Mouse (Mus musculus) liver, postnatal 0 days (tissue): ENCODE data around the gene Mrps18a. TPM values are rescaled to one million over a fixed set of nuclear protein-coding genes. Genes with fewer than 3 reads are reported as not detected.

Experiments used
- ATAC-seq: fragments of 200-750 bp; cut with Nextera tagmentation; 2 replicates; pipeline ENCODE4 v1.8.0; 2017; ENCODE audit warnings: mild to moderate bottlenecking, moderate library complexity
- DNase-seq: peaks from one replicate; pipeline ENCODE4 v3.0.0-alpha.2; 2016
- H3K27ac ChIP-seq: fragments of 300-500 bp; sonication (generic); 2 replicates; pipeline ENCODE4 v1.5.1; 2014; ENCODE audit warnings: antibody characterized with exemption, moderate library complexity, mild to moderate bottlenecking, low read depth
- H3K27me3 ChIP-seq: fragments of 300-500 bp; sonication (generic); 2 replicates; pipeline ENCODE4 v1.6.1; 2014; ENCODE audit warnings: low read length, control low read depth, mixed read lengths; ENCODE audit not compliant: insufficient read depth
- H3K36me3 ChIP-seq: fragments of 300-500 bp; sonication (generic); replicated peaks from 2 replicates; pipeline ENCODE4 v1.6.1; 2014; ENCODE audit warnings: mild to moderate bottlenecking, control low read depth, low read length, moderate library complexity, mixed read lengths; ENCODE audit not compliant: insufficient read depth
- H3K4me1 ChIP-seq: fragments of 300-500 bp; sonication (generic); 2 replicates; pipeline ENCODE4 v1.6.1; 2014; ENCODE audit warnings: antibody characterized with exemption, mild to moderate bottlenecking, control low read depth; ENCODE audit not compliant: insufficient read depth
- H3K4me2 ChIP-seq: fragments of 300-500 bp; sonication (generic); 2 replicates; pipeline ENCODE4 v1.6.1; 2014; ENCODE audit warnings: low read depth, mild to moderate bottlenecking, low read length, moderate library complexity, mixed read lengths
- H3K4me3 ChIP-seq: fragments of 300-500 bp; sonication (generic); 2 replicates; pipeline ENCODE4 v1.5.1; 2014; ENCODE audit warnings: low read depth, low read length
- H3K9ac ChIP-seq: fragments of 300-500 bp; sonication (generic); replicated peaks from 2 replicates; pipeline ENCODE4 v1.6.1; 2014; ENCODE audit warnings: mild to moderate bottlenecking, moderate library complexity
- H3K9me3 ChIP-seq: fragments of 300-500 bp; sonication (generic); 2 replicates; pipeline ENCODE4 v1.6.1; 2016; ENCODE audit warnings: mild to moderate bottlenecking, control low read depth, low read length, mixed read lengths
- CTCF ChIP-seq: sonication (generic); IDR thresholded peaks from 2 replicates; pipeline ENCODE4 v1.5.1; 2016; ENCODE audit warnings: antibody characterized with exemption, low read depth
- EP300 ChIP-seq: IDR thresholded peaks from 2 replicates; pipeline ENCODE4 v1.6.1; 2016; ENCODE audit warnings: antibody characterized with exemption, low read depth, mild to moderate bottlenecking
- WGBS: fragments of 180-500 bp; shearing (Covaris S2); extraction: QIAGEN DNeasy Blood & Tissue Kit; methylation state at CpG from one replicate; pipeline ENCODE4 v1.1.7; 2014; ENCODE audit not compliant: insufficient replicate concordance; 5-methylcytosine and 5-hydroxymethylcytosine counted together
- polyA plus RNA-seq: library from polyadenylated mRNA; unstranded; fragments of >200 nt; fragmentation: Nextera tagmentation; extraction: Ambion mirVana; gene quantifications from 2 replicates; pipeline ENCODE4 v1.2.1, GENCODE M21; 2015

Mrps18a gene
- polyA plus RNA-seq, 1 experiment from 2014 or later, result 55.6 TPM

DNA sequence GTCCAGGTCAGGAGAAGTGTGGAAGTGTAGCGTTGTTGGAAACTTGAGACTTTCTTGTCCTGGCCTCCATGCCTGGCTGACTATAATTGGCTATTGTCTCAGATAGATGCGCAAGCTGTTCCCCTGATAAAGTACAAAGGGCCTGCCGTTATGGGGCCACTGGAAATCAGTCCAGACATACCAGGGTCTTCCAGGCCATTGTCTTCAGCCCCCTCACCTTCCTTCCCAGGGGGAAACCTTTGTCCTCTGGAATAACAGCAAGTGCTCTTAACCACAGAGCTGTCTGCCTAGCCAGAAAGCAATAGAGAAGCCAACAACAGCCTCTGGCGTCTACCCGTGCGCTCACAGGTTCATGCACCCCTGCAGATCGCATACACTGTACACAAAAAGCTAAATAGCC is 30.4 kb upstream of the Mrps18a start:
- no peak for TF ChIP-seq CTCF
- no peak for TF ChIP-seq EP300
- Histone ChIP-seq H3K9me3 (peaks cover 2% of the 10 kb centered on the region; the same call in 1 of the 2 replicates), H3K36me3 (no peaks in the 10 kb centered on the region), H3K27me3 (no peaks in the 10 kb centered on the region), H3K27ac (no peak overlapping the region), H3K4me3 (no peak overlapping the region), H3K4me1 (peaks cover 9% of the 10 kb centered on the region), H3K4me2 (no peak overlapping the region), H3K9ac (no peak overlapping the region)
- 80% methylated on average over 7 of the region's 7 CpGs for WGBS
- no peak for DNase-seq
- no peak for ATAC-seq

DNA sequence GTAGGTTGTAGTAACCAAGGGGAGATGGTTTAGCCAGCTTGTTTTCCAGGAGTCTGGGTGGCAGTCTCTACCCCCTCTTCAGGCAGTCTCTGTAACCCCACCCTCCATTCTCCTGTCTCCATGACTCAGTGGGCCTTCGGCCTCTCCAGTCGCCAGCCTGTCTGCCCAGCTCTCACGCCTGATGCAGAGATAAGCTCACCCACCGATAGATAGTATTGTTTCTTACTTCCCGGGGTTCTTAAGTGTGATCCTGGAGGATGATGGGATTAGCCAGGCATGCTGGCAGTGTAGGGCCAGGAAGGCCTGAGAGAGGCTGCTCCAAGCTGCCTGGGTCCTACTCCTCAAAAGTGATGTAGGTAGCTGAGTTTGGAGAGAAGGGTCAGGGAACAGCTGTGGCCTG is 29.7 kb upstream of the Mrps18a start:
- 58% methylated on average over 5 of the region's 5 CpGs for WGBS

DNA sequence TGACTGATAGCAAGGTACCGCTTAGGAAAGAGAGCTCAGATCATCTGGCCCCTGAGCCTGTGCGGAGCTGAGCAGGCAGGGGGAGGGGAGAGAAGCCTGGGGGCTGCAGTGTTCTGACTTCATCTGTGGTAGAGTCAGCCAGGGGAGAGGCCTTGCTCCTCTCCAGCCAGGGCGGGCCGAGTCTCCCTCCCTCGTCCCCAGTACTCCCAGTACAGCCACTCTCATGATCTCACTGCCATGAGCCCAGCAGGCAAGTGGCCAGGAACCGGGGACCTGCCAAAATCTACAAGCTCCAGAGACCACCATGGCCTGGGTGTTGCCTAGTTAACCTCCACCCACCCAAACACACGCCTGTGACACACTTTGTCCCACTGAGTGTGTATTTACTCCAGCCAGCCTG is 29.1 kb upstream of the Mrps18a start:
- DNase-seq (no peak), ATAC-seq (no peak)
- Histone ChIP-seq H3K4me1 (peaks cover 11% of the 10 kb centered on the region), H3K4me3 (no peak overlapping the region), H3K36me3 (no peaks in the 10 kb centered on the region), H3K4me2 (no peak overlapping the region), H3K27me3 (no peaks in the 10 kb centered on the region), H3K9ac (no peak overlapping the region), H3K9me3 (peaks cover 2% of the 10 kb centered on the region; the same call in 1 of the 2 replicates), H3K27ac (no peak overlapping the region)
- no peak for TF ChIP-seq EP300
- TF ChIP-seq CTCF, result no peak
- 64% methylated on average over 7 of the region's 7 CpGs for WGBS

More for the DNA sequence above, 29.7 kb upstream of the Mrps18a start:
- Histone ChIP-seq H3K27ac (no peak overlapping the region), H3K27me3 (no peaks in the 10 kb centered on the region), H3K4me1 (peaks cover 9% of the 10 kb centered on the region), H3K4me3 (no peak overlapping the region), H3K9me3 (peaks cover 2% of the 10 kb centered on the region; the same call in 1 of the 2 replicates), H3K9ac (no peak overlapping the region), H3K4me2 (no peak overlapping the region), H3K36me3 (no peaks in the 10 kb centered on the region)
- TF ChIP-seq CTCF (no peak), EP300 (no peak)
- ATAC-seq, result no peak
- no peak for DNase-seq

DNA sequence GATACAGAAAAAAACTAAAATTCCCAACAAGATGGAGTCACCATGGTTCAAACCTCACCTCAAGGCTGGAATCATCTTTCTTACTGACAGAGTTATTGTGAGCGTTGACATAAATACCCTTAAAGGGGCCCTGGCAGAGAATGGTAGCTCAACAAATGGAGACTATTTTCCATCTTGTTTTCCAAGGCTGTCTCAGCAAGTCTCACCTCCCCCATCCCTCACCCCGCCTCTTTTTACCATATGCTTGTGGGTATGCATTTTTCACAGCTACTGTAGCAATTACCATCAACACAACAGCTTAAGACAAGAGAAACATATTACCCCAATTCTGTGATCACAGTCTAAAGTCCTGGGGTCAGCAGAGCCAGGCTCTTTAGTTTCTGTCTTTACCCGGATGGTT is 27.4 kb upstream of the Mrps18a start:
- Histone ChIP-seq H3K27me3 (no peaks in the 10 kb centered on the region), H3K27ac (no peak overlapping the region), H3K4me2 (no peak overlapping the region), H3K36me3 (no peaks in the 10 kb centered on the region), H3K9ac (no peak overlapping the region), H3K9me3 (peaks cover 2% of the 10 kb centered on the region; the same call in 1 of the 2 replicates), H3K4me3 (no peak overlapping the region), H3K4me1 (peaks cover 11% of the 10 kb centered on the region)
- no peak for DNase-seq
- no peak for TF ChIP-seq EP300
- TF ChIP-seq CTCF, result no peak
- no peak for ATAC-seq
- WGBS, result 77% methylated on average over 3 of the region's 3 CpGs

DNA sequence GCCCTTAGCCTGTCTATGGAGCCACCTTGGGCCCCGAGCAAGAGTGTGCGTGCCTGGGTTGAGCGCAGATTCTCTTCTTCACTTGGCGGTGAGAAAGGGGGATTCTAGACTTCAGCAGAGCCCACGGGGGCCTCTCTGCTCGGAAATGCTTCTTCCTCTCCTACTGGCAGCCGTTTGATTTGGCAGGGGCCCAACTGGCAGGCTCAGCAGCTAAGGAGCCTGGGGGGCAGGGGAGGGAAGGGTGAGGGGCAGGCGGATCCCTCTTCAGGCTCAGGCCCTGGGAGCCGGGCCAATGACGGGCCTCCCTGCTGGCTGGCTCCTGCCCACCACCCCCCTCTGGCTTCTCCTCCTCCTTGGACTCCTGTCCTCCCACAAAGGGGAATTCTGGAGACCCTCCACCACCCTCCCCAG is 26.7 kb upstream of the Mrps18a start:
- WGBS, result 13% methylated on average over 10 of the region's 10 CpGs
- H3K27me3 ChIP-seq, result no peaks in the 10 kb centered on the region
- no peak overlapping the region for H3K9ac ChIP-seq
- peak; percentile 65 for DNase-seq
- TF ChIP-seq CTCF (no peak), EP300 (no peak)
- H3K4me2 ChIP-seq, result peak overlapping the region; percentile 50; the same call in 1 of the 2 replicates
- peaks cover 11% of the 10 kb centered on the region for H3K4me1 ChIP-seq
- H3K36me3 ChIP-seq, result no peaks in the 10 kb centered on the region
- peak; percentile 31; the same call in 1 of the 2 replicates for ATAC-seq
- H3K27ac ChIP-seq, result no peak overlapping the region
- H3K9me3 ChIP-seq, result peaks cover under 1% of the 10 kb centered on the region; the same call in 1 of the 2 replicates
- H3K4me3 ChIP-seq, result no peak overlapping the region

DNA sequence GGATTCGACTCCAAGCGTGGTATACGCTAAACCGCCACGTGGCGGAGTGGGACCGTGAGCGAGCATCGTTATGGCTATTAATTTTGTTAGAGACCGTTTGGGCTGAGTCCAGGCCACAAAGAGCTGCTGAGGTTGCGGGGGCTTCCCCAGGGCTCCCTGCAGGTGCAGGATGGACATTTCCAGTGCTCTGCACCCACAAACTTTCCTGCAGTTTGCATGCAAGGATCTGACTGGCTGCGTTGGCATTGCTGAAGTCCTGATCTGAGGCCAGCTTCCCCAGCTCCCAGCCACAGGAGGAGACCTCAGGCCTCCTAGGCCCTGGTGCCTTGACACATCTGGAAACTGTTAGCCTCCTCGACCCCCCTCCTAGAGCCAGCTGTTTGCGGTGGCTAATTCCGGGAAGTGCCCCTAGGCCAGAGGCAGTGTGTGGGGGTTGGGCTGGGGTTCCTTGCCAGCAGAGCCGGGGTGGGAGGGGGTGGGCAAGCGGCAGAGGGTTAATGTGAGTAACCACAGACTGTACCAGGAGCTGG is 24.4 kb upstream of the Mrps18a start:
- Histone ChIP-seq H3K27ac (no peak overlapping the region), H3K4me1 (peaks cover 11% of the 10 kb centered on the region), H3K27me3 (no peaks in the 10 kb centered on the region), H3K4me3 (no peak overlapping the region), H3K4me2 (no peak overlapping the region), H3K36me3 (no peaks in the 10 kb centered on the region), H3K9me3 (no peaks in the 10 kb centered on the region), H3K9ac (no peak overlapping the region)
- DNase-seq (no peak), ATAC-seq (no peak)
- TF ChIP-seq CTCF (peak; percentile 14; the same call in 1 of the 2 replicates), EP300 (no peak)
- 45% methylated on average over 17 of the region's 17 CpGs for WGBS

DNA sequence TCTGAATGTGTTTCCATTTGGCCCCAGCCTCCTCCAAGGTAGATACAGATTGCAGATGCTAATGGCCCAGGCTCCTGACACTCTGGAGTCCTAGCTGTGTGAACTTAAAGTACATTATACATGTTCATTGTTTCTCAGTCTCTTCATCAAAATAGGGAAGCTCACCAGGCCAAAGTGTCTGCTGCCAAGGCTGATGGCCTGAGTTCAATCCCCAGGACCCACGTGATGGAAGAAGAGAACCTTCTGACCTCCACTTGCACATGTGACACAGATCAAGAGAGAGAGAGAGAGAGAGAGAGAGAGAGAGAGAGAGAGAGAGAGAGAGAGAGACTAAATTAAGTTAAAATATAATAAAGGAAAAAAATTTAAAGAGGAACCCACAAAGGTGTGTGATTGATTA is 19.4 kb upstream of the Mrps18a start:
- Histone ChIP-seq H3K27ac (no peak overlapping the region), H3K4me1 (peaks cover under 1% of the 10 kb centered on the region; the same call in 1 of the 2 replicates), H3K9me3 (no peaks in the 10 kb centered on the region), H3K27me3 (no peaks in the 10 kb centered on the region), H3K4me3 (no peak overlapping the region), H3K36me3 (no peaks in the 10 kb centered on the region), H3K4me2 (no peak overlapping the region), H3K9ac (no peak overlapping the region)
- DNase-seq (no peak), ATAC-seq (no peak)
- 50% methylated on average over 1 of the region's 1 CpGs for WGBS
- TF ChIP-seq EP300 (no peak), CTCF (no peak)
